Mouse (Mus musculus): ENCODE results near the gene Opcml. TPM values are rescaled to one million over a fixed set of nuclear protein-coding genes. Genes with fewer than 3 reads are reported as not detected.

The Opcml gene
- polyA plus RNA-seq, 1 experiment from 2014 or later = 0.10 TPM

DNA sequence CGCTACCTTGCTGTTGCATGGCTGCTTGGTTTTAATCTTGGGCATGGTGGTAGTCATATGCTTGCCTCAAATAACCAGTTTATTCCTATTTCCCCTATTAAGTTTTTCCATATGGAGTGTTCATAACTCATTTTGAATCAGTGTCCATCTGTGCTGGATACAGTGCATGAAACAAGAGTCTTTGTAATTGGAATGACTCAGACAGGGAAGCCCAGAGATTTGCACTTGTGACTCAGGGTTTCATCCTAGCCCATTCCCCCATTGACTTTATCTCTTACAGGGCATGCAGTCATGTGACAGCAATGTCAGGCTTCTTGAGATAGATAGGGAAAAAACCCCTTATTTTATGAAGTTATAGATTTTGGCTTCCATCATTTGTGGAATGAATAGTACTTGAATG is 655.3 kb downstream of the Opcml start:
- WGBS (ENCODE audit: insufficient replicate concordance) = 63% methylated on average over 1 of the region's 1 CpGs
- Histone ChIP-seq H3K9ac (no peak overlapping the region), H3K4me2 (no peak overlapping the region), H3K27me3 (no peaks in the 10 kb centered on the region), H3K4me3 (replicated peaks) (no peak overlapping the region), H3K9me3 (replicated peaks) (no peaks in the 10 kb centered on the region), H3K36me3 (replicated peaks) (no peaks in the 10 kb centered on the region), H3K4me1 (replicated peaks) (no peaks in the 10 kb centered on the region), H3K27ac (replicated peaks) (no peak overlapping the region)
- ATAC-seq (ENCODE audit: insufficient read depth) = no peak

GRCm38 (mm10) chr9:28446278-28447064 is 655.9 kb downstream of the Opcml start:
- Histone ChIP-seq H3K9me3 (replicated peaks) (no peaks in the 10 kb centered on the region), H3K36me3 (replicated peaks) (no peaks in the 10 kb centered on the region), H3K4me3 (replicated peaks) (no peak overlapping the region), H3K27ac (replicated peaks) (no peak overlapping the region), H3K4me1 (replicated peaks) (no peaks in the 10 kb centered on the region), H3K4me2 (no peak overlapping the region), H3K9ac (no peak overlapping the region), H3K27me3 (no peaks in the 10 kb centered on the region)
- no peak for ATAC-seq (ENCODE audit: insufficient read depth)
- WGBS (ENCODE audit: insufficient replicate concordance) = 62% methylated on average over 4 of the region's 4 CpGs

GRCm38 (mm10) chr9:28452509-28452908 is 661.9 kb downstream of the Opcml start:
- 45% methylated on average over 2 of the region's 2 CpGs for WGBS (ENCODE audit: insufficient replicate concordance)
- Histone ChIP-seq H3K27ac (replicated peaks) (no peak overlapping the region), H3K9ac (no peak overlapping the region), H3K4me2 (no peak overlapping the region), H3K4me1 (replicated peaks) (no peaks in the 10 kb centered on the region), H3K4me3 (replicated peaks) (no peak overlapping the region), H3K27me3 (no peaks in the 10 kb centered on the region), H3K9me3 (replicated peaks) (no peaks in the 10 kb centered on the region), H3K36me3 (replicated peaks) (no peaks in the 10 kb centered on the region)
- ATAC-seq (ENCODE audit: insufficient read depth) = no peak

DNA sequence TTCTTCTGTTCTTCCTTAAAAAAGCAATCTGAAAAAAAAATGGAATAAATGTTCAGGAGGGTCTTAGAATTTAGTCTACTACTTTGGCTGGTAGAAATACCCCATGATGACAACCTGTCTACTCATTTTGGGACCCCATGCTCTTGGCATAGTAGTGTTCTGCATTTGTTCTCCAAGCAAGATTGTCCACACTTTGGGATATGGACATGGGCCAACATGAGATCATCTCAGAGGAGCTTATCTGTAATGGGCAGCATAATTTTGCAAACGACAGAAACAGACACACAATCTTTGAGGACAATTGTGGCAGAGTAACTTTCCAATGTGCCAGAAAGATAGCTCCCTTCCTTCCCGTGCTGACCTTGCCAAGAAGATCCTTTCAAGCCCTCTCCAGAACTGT is 662.5 kb downstream of the Opcml start:
- ATAC-seq (ENCODE audit: insufficient read depth) = no peak
- WGBS (ENCODE audit: insufficient replicate concordance) = 35% methylated on average over 2 of the region's 2 CpGs
- H3K9me3 ChIP-seq (replicated peaks) = no peaks in the 10 kb centered on the region

DNA sequence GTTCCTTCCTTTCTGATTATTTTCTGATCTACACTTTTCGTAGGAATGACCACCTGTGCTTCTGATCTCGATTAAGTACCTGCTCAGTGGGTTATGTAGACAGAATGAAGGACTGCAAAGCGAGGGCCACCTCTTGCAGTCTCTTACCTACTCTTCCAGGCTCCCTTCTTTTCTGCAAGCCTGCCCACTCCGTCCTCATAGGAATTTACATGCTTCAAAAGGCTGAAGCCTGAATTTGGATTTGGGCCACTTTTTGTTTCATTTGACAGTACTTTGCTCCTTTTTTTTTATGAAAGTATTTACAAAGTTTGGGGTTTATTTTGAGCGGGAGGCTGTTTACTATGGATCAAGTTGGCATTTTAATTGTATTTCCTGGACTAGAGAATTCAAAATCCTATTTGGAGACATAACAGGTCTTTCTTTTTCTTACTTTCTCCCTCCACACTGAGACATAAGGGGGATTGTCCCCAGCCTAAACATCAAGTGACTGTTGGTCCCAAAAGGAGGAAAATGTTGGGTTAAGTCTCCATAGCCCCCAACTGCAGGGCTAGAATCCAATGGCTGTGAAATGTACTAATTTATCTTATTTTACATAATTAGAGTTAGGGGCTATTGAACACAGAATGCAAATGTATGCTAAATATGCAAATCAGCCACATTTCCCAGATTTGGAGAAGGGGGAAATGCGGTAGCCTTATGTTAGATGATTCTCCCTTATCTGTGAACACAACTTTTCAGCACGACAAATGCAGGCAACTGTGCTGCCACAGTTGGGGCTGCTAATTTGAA is 667.6 kb downstream of the Opcml start:
- Histone ChIP-seq H3K9ac (no peak overlapping the region), H3K27ac (replicated peaks) (no peak overlapping the region), H3K9me3 (replicated peaks) (no peaks in the 10 kb centered on the region), H3K27me3 (no peaks in the 10 kb centered on the region), H3K36me3 (replicated peaks) (no peaks in the 10 kb centered on the region), H3K4me1 (replicated peaks) (no peaks in the 10 kb centered on the region), H3K4me2 (no peak overlapping the region), H3K4me3 (replicated peaks) (no peak overlapping the region)
- no peak for ATAC-seq (ENCODE audit: insufficient read depth)
- WGBS (ENCODE audit: insufficient replicate concordance) = 46% methylated on average over 7 of the region's 7 CpGs

More for the DNA sequence above, 662.5 kb downstream of the Opcml start:
- H3K36me3 ChIP-seq (replicated peaks) = no peaks in the 10 kb centered on the region
- no peaks in the 10 kb centered on the region for H3K4me1 ChIP-seq (replicated peaks)
- H3K9ac ChIP-seq = no peak overlapping the region
- H3K27me3 ChIP-seq = no peaks in the 10 kb centered on the region
- no peak overlapping the region for H3K4me2 ChIP-seq
- H3K4me3 ChIP-seq (replicated peaks) = no peak overlapping the region
- H3K27ac ChIP-seq (replicated peaks) = no peak overlapping the region

DNA sequence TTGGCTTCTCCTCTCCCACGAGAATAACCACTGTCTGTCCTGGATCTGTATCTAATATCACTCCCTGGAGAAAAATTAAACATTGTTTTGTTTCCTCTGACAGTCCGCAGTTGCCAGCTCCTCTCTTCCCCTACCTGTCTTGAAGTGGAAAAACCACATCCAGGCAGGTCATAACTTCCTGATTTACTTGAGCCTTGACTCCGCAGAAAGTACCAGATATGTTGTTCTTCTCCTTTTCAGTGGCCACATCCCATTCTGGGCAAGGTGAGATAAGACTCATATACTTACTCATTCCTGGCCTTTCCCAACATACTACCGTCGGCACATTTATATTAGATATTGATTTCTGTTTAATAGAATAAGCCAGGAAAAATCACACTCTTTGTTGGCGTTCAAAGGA is 673.0 kb downstream of the Opcml start:
- Histone ChIP-seq H3K27me3 (no peaks in the 10 kb centered on the region), H3K4me1 (replicated peaks) (no peaks in the 10 kb centered on the region), H3K9me3 (replicated peaks) (no peaks in the 10 kb centered on the region), H3K27ac (replicated peaks) (no peak overlapping the region), H3K4me3 (replicated peaks) (no peak overlapping the region), H3K36me3 (replicated peaks) (no peaks in the 10 kb centered on the region), H3K4me2 (no peak overlapping the region), H3K9ac (no peak overlapping the region)
- ATAC-seq (ENCODE audit: insufficient read depth) = no peak
- WGBS (ENCODE audit: insufficient replicate concordance) = 21% methylated on average over 6 of the region's 6 CpGs

GRCm38 (mm10) chr9:28469419-28469818 is 678.8 kb downstream of the Opcml start:
- no peak for ATAC-seq (ENCODE audit: insufficient read depth)
- Histone ChIP-seq H3K4me1 (replicated peaks) (no peaks in the 10 kb centered on the region), H3K27me3 (no peaks in the 10 kb centered on the region), H3K27ac (replicated peaks) (no peak overlapping the region), H3K4me3 (replicated peaks) (no peak overlapping the region), H3K4me2 (no peak overlapping the region), H3K9me3 (replicated peaks) (no peaks in the 10 kb centered on the region), H3K36me3 (replicated peaks) (no peaks in the 10 kb centered on the region), H3K9ac (no peak overlapping the region)
- 56% methylated on average over 6 of the region's 6 CpGs for WGBS (ENCODE audit: insufficient replicate concordance)

- 37% methylated on average over 4 of the region's 4 CpGs for WGBS (ENCODE audit: insufficient replicate concordance)
- no peak overlapping the region for H3K27ac ChIP-seq (replicated peaks)
- no peaks in the 10 kb centered on the region for H3K4me1 ChIP-seq (replicated peaks)
- H3K36me3 ChIP-seq (replicated peaks) = no peaks in the 10 kb centered on the region
- no peaks in the 10 kb centered on the region for H3K27me3 ChIP-seq
- no peak overlapping the region for H3K4me2 ChIP-seq
- H3K9ac ChIP-seq = no peak overlapping the region
- no peak for ATAC-seq (ENCODE audit: insufficient read depth)
- no peaks in the 10 kb centered on the region for H3K9me3 ChIP-seq (replicated peaks)
- no peak overlapping the region for H3K4me3 ChIP-seq (replicated peaks)
Measured at GRCm38 (mm10) chr9:28471501-28471900, 680.9 kb downstream of the Opcml start.

GRCm38 (mm10) chr9:28474586-28474985 is 684.0 kb downstream of the Opcml start:
- Histone ChIP-seq H3K9me3 (replicated peaks) (no peaks in the 10 kb centered on the region), H3K27me3 (no peaks in the 10 kb centered on the region), H3K4me2 (no peak overlapping the region), H3K4me1 (replicated peaks) (no peaks in the 10 kb centered on the region), H3K4me3 (replicated peaks) (no peak overlapping the region), H3K27ac (replicated peaks) (no peak overlapping the region), H3K9ac (no peak overlapping the region), H3K36me3 (replicated peaks) (no peaks in the 10 kb centered on the region)
- ATAC-seq (ENCODE audit: insufficient read depth) = no peak
- 65% methylated on average over 6 of the region's 6 CpGs for WGBS (ENCODE audit: insufficient replicate concordance)

- Histone ChIP-seq H3K4me3 (replicated peaks) (no peak overlapping the region), H3K4me2 (no peak overlapping the region), H3K27ac (replicated peaks) (no peak overlapping the region), H3K27me3 (no peaks in the 10 kb centered on the region), H3K36me3 (replicated peaks) (no peaks in the 10 kb centered on the region), H3K4me1 (replicated peaks) (no peaks in the 10 kb centered on the region), H3K9me3 (replicated peaks) (no peaks in the 10 kb centered on the region), H3K9ac (no peak overlapping the region)
- 62% methylated on average over 4 of the region's 4 CpGs for WGBS (ENCODE audit: insufficient replicate concordance)
- ATAC-seq (ENCODE audit: insufficient read depth) = no peak
Measured at GRCm38 (mm10) chr9:28481261-28481660, 690.7 kb downstream of the Opcml start.

DNA sequence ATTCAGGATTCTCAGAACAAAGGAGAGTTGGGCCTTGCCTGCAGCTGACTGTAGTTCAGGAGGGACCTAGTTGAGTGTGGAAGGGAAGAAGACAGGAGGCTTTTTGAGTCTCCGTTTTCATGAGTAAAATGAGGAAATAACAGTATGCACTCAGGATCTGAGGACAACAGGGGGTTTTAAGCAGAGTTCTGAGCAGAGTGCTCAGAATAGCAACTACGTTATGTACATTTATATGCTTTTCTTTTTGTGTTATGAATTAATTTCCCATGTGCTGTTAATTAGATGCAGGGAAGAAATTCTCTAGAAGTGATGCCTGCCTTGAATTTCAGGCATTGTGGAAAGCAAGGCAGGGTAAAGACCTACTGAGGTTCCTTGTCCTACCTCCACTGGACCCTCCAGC is 697.9 kb downstream of the Opcml start:
- H3K9ac ChIP-seq = no peak overlapping the region
- H3K4me3 ChIP-seq (replicated peaks) = no peak overlapping the region
- no peaks in the 10 kb centered on the region for H3K27me3 ChIP-seq
- no peaks in the 10 kb centered on the region for H3K36me3 ChIP-seq (replicated peaks)
- H3K4me1 ChIP-seq (replicated peaks) = no peaks in the 10 kb centered on the region
- no peak overlapping the region for H3K4me2 ChIP-seq
- H3K9me3 ChIP-seq (replicated peaks) = no peaks in the 10 kb centered on the region
- no peak for ATAC-seq (ENCODE audit: insufficient read depth)
- no peak overlapping the region for H3K27ac ChIP-seq (replicated peaks)
- WGBS (ENCODE audit: insufficient replicate concordance) = 35% methylated on average over 2 of the region's 2 CpGs

Measured in liver, embryonic 15.5 days (tissue).